Mouse (Mus musculus) v-Abl transformed pro-B cells (cell line): ENCODE results near the gene Pcnx2.

Source experiments
- in situ Hi-C, 2 experiments: fragments of 400-800 bp; cut with MboI; formaldehyde crosslinking; loops; one replicate each; pipeline ENCODE4 v1.15.1; 2025; ENCODE audit not compliant: unreplicated experiment in 2 of 2

The Pcnx2 gene

DNA sequence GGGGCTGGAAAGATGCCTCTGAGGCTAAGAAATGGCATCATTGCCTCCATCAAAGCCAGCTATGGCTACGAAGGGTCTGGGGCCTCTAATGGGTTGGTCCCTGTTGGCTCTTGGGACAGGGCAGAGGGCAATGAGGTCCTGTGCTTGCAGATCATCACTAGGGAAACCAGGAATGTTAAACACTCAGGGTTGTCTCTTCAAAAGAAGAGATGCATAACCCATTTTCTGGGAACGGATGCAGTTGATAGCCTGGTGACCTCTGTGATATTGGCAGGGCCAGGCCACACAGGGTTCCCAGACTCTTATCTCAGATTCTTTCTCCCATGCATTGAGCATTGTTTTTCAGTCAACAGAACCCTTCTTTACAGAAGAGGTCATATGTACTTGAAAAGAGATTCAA lies 125.8 kb downstream of the Pcnx2 start:
- in situ Hi-C loops = no loop called here

- in situ Hi-C loops = no loop called here
Observed at GRCm38 (mm10) chr8:125768079-125768478, 130.0 kb downstream of the Pcnx2 start.

DNA sequence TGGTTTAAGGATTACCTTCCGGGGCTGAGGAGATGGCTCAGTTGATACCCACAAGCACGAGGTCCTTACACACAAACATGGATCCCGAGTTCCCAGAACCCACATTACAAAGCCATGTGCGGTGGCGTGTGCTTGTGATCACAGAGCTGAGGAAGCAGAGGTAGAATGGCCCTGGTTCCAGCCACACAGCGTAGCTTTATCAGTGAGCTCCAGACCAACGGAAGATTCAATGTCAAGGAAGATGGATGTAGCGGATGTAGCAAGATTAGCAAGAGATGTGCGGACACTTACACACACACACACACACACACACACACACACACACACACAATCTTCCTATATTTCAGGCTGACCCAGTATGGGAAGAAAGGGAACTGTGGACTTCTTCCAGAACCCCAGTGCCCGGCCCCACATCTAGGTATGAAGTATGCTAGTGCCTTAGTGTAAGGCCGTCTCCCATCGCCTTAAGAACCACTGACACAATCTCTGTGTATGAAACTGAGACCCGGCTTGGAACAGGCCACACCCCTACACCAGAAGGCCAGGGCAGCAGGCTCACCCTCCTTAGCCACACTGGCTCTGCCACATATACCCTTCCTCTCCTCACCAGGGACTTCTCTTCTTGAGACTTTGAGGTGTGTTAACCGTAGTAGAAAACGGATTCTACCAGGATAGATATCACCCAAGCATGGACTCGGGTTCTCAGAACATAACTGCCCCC lies 134.9 kb downstream of the Pcnx2 start:
- in situ Hi-C loops = no loop called here

- in situ Hi-C loops = no loop called here
Observed at GRCm38 (mm10) chr8:125759022-125759421, 139.1 kb downstream of the Pcnx2 start.

DNA sequence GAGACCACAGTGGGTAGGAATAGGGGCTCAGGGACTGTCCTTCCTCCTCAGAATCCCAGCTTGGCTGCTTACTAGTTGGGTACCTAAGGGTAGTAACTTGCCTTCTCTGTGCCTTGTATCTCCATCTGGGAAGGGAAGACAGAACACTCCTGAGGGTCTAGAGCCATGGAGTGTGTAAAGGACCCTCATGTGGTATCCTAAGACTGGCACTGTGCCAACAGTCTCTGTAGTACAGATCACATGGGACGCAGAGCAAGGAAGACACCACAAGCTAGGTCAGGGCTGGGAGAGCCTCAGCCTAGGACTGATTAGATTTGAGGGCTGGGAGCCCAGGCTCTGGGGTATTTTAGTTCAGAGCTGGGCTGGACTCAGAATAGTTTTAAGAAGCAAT lies 141.0 kb downstream of the Pcnx2 start:
- in situ Hi-C loops = no loop called here

- in situ Hi-C loops = no loop called here
Observed at GRCm38 (mm10) chr8:125756391-125757105, 141.6 kb downstream of the Pcnx2 start.

DNA sequence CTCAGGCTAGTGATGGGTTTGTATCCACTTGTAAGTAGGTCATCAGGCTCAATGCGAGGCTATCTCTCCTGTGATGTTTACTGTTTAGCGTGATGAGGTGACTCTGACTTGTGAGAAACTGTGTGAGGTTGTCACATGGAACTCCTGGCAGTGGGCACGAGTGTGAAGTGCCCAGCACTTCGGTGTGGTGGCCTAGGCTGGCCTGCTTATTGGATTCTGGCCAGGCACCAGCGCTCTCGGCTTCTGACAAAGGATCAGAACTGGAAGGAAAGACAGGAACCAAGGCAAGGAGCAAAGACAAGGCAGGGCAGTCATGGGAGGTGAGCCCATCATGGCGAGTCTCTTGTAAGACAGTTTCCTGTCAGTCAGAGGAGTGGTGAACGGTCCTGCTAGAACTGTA lies 142.2 kb downstream of the Pcnx2 start:
- in situ Hi-C loops = no loop called here

DNA sequence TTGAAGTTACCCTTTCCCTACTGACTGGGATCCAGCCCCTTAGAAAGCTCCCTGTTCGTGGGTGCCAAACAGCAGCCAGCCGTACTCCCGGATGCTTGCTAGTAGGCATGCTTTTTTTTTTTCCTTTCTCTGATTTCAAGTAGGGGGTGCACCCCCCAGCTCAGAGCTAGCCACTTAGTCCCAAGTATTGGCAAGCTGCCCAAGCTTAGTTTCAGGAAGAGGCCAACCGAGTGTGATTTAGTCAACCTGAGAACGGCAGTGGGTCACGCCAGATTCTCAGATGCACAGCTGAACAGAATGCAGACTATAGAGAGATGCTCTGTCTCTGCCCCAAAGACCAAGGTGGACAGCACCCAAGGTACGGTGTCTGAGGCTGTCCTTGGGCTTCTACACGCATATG lies 147.3 kb downstream of the Pcnx2 start:
- in situ Hi-C loops = no loop called here

DNA sequence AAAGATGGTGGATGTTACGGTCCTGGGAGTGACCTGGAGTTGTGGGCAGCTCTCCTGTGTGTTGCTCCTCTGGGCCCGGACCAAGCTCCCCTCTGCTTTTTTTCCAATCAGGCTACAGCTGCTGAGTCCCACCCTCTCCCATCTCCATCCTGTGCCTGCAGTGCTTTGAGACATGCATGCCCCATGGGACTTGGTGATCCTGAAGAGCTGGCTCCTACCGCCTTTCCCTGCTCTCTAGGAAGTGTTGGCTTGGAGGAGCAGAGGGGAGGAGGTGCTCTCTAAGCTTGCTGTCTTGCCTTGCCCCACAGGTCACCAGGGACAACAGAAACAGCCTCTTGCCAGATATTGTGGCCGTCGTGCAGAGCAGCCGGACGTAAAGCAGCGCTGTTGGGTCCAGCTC lies 150.7 kb downstream of the Pcnx2 start:
- in situ Hi-C loops = loop anchor here in 1 of 2 experiments (25.0 kb wide), 1 partner anchor 685 kb away; the partner anchor contains the start of gene Disc1

GRCm38 (mm10) chr8:125744914-125745576 lies 153.1 kb downstream of the Pcnx2 start:
- in situ Hi-C loops = loop anchor here in 1 of 2 experiments (25.0 kb wide), 1 partner anchor 683 kb away; the partner anchor contains the start of gene Disc1

GRCm38 (mm10) chr8:125742406-125742805 lies 155.7 kb downstream of the Pcnx2 start:
- in situ Hi-C loops = loop anchor here in 1 of 2 experiments (25.0 kb wide), 1 partner anchor 680 kb away; the partner anchor contains the start of gene Disc1

DNA sequence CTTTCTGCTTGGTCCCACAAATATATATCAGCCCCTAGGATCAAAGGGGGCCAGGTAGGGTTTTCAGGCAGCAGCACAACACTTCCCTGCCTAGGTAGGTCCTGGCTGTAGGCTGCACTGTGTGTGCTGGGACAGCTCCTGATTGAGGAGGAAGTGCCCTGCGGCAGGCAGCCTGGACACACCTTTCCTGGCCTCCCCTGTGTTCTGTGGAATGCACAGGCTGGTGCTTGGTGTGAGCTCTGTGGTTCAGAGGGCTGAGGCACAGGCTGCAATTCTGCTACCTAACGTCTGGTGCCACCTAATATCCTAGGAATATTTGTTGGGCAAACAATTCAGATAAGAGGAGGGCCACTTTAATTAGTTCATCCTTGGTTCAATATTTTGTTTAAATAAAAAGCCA lies 156.3 kb downstream of the Pcnx2 start:
- in situ Hi-C loops = loop anchor here in 1 of 2 experiments (25.0 kb wide), 1 partner anchor 680 kb away; the partner anchor contains the start of gene Disc1

DNA sequence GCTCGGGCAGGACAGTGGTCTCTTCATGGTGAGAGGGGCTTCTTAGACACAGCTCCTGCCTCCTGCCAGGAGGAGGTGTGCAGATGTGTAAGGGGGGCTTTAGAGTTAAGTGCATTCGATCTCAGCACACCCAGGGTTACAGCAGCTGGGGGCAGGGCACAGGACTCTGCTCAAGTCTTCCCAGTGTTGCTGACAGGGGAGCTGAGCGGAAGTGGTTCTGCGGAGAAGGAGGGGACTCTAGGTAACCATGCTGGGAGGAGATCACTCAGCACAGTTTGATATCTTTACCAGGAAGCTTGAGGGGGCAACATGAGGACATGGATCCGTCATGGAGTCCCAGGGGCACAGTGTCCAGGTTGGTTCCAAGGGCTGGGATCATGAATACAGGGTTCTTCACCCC lies 156.7 kb downstream of the Pcnx2 start:
- in situ Hi-C loops = loop anchor here in 1 of 2 experiments (25.0 kb wide), 1 partner anchor 679 kb away; the partner anchor contains the start of gene Disc1

- in situ Hi-C loops = loop anchor here in 1 of 2 experiments (25.0 kb wide), 1 partner anchor 678 kb away; the partner anchor contains the start of gene Disc1
Observed at GRCm38 (mm10) chr8:125740655-125741054, 157.5 kb downstream of the Pcnx2 start.

DNA sequence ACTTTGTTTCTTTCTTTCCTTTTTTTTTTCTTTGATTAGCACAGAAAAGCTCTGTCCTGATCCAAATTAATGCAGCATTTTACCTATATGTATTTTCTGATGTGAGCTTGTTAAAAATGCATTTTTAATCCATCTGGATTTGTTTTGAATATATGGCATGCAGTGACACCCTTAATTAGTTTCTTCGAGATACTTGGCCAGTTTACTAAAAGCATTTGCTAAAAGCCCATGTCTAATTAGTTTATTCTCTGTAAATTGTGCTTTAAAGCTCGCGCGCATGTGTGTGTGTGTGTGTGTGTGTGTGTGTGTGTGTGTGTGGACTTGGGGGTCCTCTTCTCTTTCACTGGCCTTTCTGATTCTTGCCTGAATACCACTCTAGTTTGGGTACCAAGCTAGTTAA lies 159.2 kb downstream of the Pcnx2 start:
- in situ Hi-C loops = loop anchor here in 1 of 2 experiments (25.0 kb wide), 1 partner anchor 677 kb away; the partner anchor contains the start of gene Disc1

DNA sequence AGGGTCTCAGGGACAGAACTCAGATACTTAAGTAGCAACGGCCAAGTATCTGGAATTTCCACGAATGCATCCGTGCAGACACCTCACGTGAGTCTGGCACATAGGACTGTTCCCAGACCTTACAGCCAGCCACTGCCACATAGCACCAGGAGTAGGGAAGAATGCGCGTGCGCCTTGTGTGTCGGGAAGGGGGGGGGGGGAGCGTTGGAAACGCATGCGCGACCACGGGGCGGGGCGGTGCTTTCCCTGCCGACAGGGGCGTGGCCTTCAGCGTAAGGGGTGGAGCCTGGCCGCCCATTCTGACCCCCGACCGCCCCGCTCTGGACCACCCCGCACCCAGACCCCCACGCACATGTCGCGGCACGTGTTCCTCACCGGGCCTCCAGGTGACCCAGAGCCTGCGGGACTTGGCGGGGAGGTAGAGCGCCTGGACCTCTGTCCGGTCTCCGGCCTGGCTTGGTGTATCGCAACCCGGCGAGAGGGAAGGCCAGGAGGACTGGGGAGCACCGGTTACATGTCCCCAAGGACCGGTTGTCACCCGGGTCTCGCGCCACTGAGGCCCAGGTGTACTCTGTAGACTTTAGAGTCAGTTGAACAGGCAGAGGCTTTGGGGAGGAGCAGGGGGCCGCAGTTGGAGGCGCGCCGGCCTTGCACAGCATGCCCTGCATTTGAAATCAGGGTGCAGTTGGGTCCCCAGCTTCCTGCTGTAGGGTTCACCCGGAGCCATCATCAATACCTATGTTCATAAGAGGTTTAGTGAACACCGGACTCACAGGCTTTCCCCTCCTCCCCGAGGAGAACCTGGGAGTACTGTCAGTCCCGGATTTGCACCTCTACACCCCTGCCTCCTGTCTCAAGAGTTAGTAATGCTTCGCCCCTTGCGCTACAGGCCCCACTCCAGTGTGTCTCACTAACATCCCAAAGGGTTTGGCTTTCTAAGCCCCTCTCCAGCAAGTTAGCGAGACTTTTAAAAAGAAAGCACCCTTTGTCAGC lies 163.9 kb downstream of the Pcnx2 start:
- in situ Hi-C loops = loop anchor here in 1 of 2 experiments (25.0 kb wide), 1 partner anchor 672 kb away; the partner anchor contains the start of gene Disc1

DNA sequence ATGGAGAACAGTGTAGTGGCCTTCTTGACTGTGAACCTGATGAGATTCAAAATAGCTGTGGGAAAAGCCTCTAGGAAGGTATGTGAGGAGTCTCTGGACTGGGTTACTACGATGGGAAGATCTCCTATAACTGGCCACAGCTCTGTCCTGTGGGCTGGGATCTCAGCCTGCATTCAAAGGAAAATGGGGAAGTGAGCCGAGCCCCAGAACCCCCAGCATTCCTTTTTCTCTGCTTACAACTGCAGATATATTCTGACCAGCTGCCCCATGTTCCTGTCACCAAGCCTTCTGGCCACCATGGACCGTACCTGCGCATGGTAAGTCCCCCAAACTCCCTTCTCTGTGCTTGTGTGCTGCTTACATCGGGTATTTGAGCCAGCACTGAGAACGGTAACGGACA lies 168.4 kb downstream of the Pcnx2 start, which contains the start of gene Ntpcr:
Gene Ntpcr (plus strand): TSS at position 218 of the 400 bp plus-strand sequence.
- in situ Hi-C loops = loop anchor here in 1 of 2 experiments (25.0 kb wide), 1 partner anchor 667 kb away; the partner anchor contains the start of gene Disc1

- in situ Hi-C loops = loop anchor here in 1 of 2 experiments (25.0 kb wide), 1 partner anchor 665 kb away; the partner anchor contains the start of gene Disc1
Observed at GRCm38 (mm10) chr8:125727797-125728196, 170.3 kb downstream of the Pcnx2 start.

DNA sequence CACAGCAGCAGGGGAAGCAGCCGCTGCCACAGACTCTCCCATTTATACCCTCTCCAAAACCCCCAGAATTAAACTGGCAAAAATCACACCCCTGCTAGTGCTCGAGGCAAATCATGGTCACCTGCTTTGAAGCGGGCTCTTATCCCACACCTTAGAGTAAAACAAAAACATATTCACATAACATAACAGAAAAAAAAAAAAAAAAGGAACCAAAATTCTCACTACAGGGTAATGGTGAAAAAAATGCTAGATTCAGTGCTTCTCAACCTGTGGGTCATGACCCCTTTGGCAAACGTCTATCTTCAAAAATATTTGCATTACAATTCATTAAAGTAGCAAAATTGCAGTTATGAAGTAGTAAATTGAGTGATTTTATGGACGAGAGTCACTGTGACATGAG lies 171.1 kb downstream of the Pcnx2 start:
- in situ Hi-C loops = loop anchor here in 1 of 2 experiments (25.0 kb wide), 1 partner anchor 665 kb away; the partner anchor contains the start of gene Disc1
